Mouse (Mus musculus) neural tube, embryonic 13.5 days (tissue): ENCODE measurements around the gene Lmbr1. TPM values are rescaled to one million over a fixed set of nuclear protein-coding genes. Genes with fewer than 3 reads are reported as not detected.

ENCODE experiments used
- ATAC-seq: fragments of 200-750 bp; cut with Nextera tagmentation; 2 replicates; pipeline ENCODE4 v1.8.0; 2017; ENCODE audit warnings: low read depth, mild to moderate bottlenecking, moderate TSS enrichment, moderate library complexity
- H3K27ac ChIP-seq: fragments of 300-500 bp; sonication (generic); replicated peaks from 2 replicates; pipeline ENCODE4 v1.5.1; 2015; ENCODE audit warnings: moderate library complexity, mild to moderate bottlenecking, inconsistent platforms
- H3K27me3 ChIP-seq: fragments of 300-500 bp; sonication (generic); 2 replicates; pipeline ENCODE4 v1.6.1; 2015; ENCODE audit warnings: mild to moderate bottlenecking, inconsistent platforms
- H3K36me3 ChIP-seq: fragments of 300-500 bp; sonication (generic); 2 replicates; pipeline ENCODE4 v1.6.1; 2015; ENCODE audit warnings: mild to moderate bottlenecking, inconsistent platforms
- H3K4me1 ChIP-seq: fragments of 300-500 bp; sonication (generic); replicated peaks from 2 replicates; pipeline ENCODE4 v1.6.1; 2015; ENCODE audit warnings: inconsistent platforms
- H3K4me2 ChIP-seq: fragments of 300-500 bp; sonication (generic); 2 replicates; pipeline ENCODE4 v1.6.1; 2015; ENCODE audit warnings: inconsistent platforms, mild to moderate bottlenecking, moderate library complexity
- H3K4me3 ChIP-seq: fragments of 300-500 bp; sonication (generic); 2 replicates; pipeline ENCODE4 v1.5.1; 2015; ENCODE audit warnings: mild to moderate bottlenecking, inconsistent platforms
- H3K9ac ChIP-seq: fragments of 300-500 bp; sonication (generic); 2 replicates; pipeline ENCODE4 v1.6.1; 2015; ENCODE audit warnings: moderate library complexity, mild to moderate bottlenecking, inconsistent platforms
- H3K9me3 ChIP-seq: fragments of 300-500 bp; sonication (generic); 2 replicates; pipeline ENCODE4 v1.6.1; 2016; ENCODE audit warnings: inconsistent platforms
- WGBS: fragments of 180-500 bp; shearing (Covaris S2); methylation state at CpG from one replicate; pipeline ENCODE4 v1.1.7; 2015; 5-methylcytosine and 5-hydroxymethylcytosine counted together
- microRNA-seq: library from miRNA; unstranded; fragments of <30 nt; microRNA quantifications from one replicate; pipeline ENCODE4, GENCODE M21; 2016
- polyA plus RNA-seq: library from polyadenylated mRNA; unstranded; fragments of >200 nt; fragmentation: Nextera tagmentation; extraction: Ambion mirVana; gene quantifications from 2 replicates; pipeline ENCODE4 v1.2.1, GENCODE M21; 2015

Lmbr1 gene
- polyA plus RNA-seq, 1 experiment from 2014 or later = 27.0 TPM

GRCm38 (mm10) chr5:29195570-29196263, 182.5 kb downstream of the Lmbr1 start, which contains the start of gene Rnf32:
Gene Rnf32, plus strand, starts transcription at chr5:29195992.
- peak; percentile 98 for ATAC-seq
- WGBS = under 1% methylated on average over 63 of the region's 70 CpGs

GRCm38 (mm10) chr5:29195231-29195569, 183.0 kb downstream of the Lmbr1 start:
- 2% methylated on average over 9 of the region's 9 CpGs for WGBS
- Histone ChIP-seq H3K4me2 (peak overlapping the region; percentile 69), H3K9ac (peak overlapping the region; percentile 84), H3K9me3 (no peaks in the 10 kb centered on the region), H3K4me3 (peak overlapping the region; percentile 61), H3K27ac (peak overlapping the region; percentile 88), H3K36me3 (no peaks in the 10 kb centered on the region), H3K27me3 (no peaks in the 10 kb centered on the region), H3K4me1 (peaks cover 13% of the 10 kb centered on the region)
- ATAC-seq = no peak; the same call in 1 of the 2 replicates

More at GRCm38 (mm10) chr5:29195570-29196263, 182.5 kb downstream of the Lmbr1 start, which contains the start of gene Rnf32:
- Histone ChIP-seq H3K4me1 (peaks cover 13% of the 10 kb centered on the region), H3K27me3 (no peaks in the 10 kb centered on the region), H3K4me3 (peak within 1 kb of the TSS; percentile 61), H3K9me3 (no peaks in the 10 kb centered on the region), H3K36me3 (no peaks in the 10 kb centered on the region), H3K4me2 (peak within 1 kb of the TSS; percentile 69), H3K9ac (peak within 1 kb of the TSS; percentile 84), H3K27ac (peak within 1 kb of the TSS; percentile 88)

- WGBS = 87% methylated on average over 5 of the region's 5 CpGs
- H3K27ac ChIP-seq = no peak overlapping the region
Observed at GRCm38 (mm10) chr5:29186798-29187197, 191.4 kb downstream of the Lmbr1 start.

More at GRCm38 (mm10) chr5:29186798-29187197, 191.4 kb downstream of the Lmbr1 start:
- H3K4me1 ChIP-seq = no peaks in the 10 kb centered on the region
- H3K9ac ChIP-seq = no peak overlapping the region
- no peak overlapping the region for H3K4me2 ChIP-seq
- H3K36me3 ChIP-seq = no peaks in the 10 kb centered on the region
- no peak overlapping the region for H3K4me3 ChIP-seq
- no peak for ATAC-seq
- no peaks in the 10 kb centered on the region for H3K9me3 ChIP-seq
- H3K27me3 ChIP-seq = no peaks in the 10 kb centered on the region

Small RNA genes lying within 50 kb of the gene (microRNA-seq; reads per million reads assigned to microRNA genes)
- not detected for gene Gm23801

Other genes with a start within 250 kb of the Lmbr1 start
- 11.8 and 13.1 TPM in 2 replicates for gene Rnf32, start 182.4 kb downstream of the Lmbr1 start, polyA plus RNA-seq
- 16.8 and 22.2 TPM in 2 replicates for gene Nom1, start 56.3 kb upstream of the Lmbr1 start, polyA plus RNA-seq
- gene Mnx1, start 100.1 kb upstream of the Lmbr1 start, polyA plus RNA-seq = 3.0 and 3.6 TPM in 2 replicates
- 36.2 and 36.7 TPM in 2 replicates for gene Ube3c, start 190.9 kb upstream of the Lmbr1 start, polyA plus RNA-seq